Mouse (Mus musculus): ENCODE data around the gene Kcnk5.

Kcnk5 gene

GRCm38 (mm10) chr14:20165413-20165812 lies 16.2 kb downstream of the Kcnk5 start:
- DNase-seq (ENCODE audit: low spot score) = no peak

DNA sequence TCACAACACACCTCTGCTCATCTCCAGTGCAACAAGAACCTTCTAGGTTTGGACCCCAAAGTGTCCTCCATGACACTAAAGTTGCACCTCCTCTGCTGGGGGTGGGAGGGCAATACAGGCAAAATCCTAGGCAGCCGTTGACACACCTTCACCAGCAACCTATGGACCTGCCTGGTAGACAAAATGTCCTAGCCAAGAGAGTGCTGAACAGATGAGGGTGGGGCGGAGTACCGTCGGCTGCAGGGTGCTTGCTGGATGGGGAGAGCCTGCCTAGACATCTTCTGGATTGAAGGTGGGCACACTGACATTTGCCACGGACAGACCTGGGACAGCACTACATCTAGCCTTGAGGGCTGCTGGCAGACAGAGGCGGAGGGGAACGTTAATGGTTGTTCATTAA lies 17.2 kb downstream of the Kcnk5 start:
- DNase-seq (ENCODE audit: low spot score) = no peak

DNA sequence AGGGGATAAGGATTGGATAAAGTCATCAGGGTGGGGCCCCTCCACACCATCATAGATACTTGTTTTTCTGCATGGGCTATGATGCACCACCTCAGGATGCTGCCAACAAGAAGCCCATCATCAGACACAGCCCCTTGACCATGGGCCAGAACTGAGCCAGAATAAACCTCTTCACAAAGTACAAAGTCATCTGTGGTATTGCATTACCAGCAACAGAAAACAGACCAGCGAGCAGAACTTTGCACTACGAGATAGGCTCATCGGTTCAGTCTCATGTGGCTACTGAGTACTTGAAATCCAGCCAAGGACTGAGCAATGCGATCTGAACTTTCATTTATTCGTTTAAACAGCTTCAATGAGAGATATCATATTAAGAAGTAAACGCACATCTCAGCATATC lies 18.9 kb downstream of the Kcnk5 start:
- no peak for DNase-seq (ENCODE audit: low spot score)

DNA sequence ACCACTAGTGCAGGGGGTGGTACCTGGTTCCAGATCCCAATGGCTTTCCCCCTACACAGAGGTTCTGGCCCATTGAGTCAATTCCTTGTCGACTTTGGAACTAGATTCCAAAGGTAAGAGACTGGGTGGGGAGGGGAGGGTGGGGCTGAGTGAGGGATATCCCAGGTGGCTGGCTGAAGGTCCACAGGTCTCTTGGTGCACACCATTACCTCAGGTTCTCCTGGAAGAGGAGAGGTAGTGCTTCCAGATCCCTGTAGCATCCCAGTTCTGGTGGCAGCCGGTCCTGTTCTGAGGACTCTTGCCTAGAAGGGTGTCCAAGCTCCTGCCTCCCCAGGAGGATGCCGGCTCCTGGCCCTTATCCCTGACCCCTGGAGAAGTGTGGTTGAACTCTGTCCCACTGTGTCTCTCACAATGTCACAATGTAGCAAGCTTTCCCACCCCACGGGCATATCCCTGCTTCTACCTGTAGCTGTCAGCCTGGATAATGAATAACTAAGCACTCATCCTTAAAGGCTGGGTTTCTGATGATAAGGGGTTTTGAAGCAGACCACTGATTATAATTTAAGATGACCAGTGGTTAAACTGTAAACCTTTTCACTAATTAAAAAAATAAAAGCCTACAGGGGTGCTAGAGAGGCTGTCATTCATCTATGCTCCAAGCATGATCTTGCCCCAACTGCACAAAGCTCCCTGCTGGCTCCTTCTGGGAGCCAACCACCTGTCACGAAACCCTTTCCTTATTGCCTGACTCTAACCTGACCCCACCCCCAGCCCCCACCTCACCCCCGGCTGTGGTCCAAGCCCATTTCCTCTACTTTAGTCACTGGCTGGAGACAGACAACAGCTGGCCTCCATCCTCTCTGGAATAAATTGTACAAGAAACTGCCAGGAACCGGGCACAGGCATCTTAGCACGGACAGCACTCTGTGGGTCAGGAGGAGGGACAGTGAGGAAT lies 22.6 kb downstream of the Kcnk5 start:
- DNase-seq (ENCODE audit: low spot score) = no peak

DNA sequence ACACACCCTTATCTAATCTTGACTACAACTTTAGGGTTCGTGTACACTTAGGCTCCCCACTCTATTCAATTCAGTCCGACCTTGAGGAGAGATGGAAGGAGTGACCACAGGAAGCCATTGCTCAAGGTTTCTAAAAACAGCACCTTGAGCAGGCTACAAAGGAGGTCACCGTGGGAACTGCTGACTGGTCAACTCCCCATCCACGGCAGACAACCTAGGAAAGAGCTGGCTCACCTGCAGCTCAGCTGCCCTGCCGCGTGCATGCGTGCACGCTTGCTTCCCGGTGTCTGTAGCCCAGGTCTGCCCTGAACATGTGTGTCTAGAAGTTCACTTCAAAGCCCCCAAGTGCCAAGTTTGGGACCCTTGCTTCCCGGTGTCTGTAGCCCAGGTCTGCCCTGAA lies 24.0 kb downstream of the Kcnk5 start:
- no peak for DNase-seq (ENCODE audit: low spot score)

- DNase-seq (ENCODE audit: low spot score) = no peak
Measured at GRCm38 (mm10) chr14:20155718-20156117, 25.9 kb downstream of the Kcnk5 start.

GRCm38 (mm10) chr14:20154937-20155336 lies 26.7 kb downstream of the Kcnk5 start:
- DNase-seq (ENCODE audit: low spot score) = no peak

DNA sequence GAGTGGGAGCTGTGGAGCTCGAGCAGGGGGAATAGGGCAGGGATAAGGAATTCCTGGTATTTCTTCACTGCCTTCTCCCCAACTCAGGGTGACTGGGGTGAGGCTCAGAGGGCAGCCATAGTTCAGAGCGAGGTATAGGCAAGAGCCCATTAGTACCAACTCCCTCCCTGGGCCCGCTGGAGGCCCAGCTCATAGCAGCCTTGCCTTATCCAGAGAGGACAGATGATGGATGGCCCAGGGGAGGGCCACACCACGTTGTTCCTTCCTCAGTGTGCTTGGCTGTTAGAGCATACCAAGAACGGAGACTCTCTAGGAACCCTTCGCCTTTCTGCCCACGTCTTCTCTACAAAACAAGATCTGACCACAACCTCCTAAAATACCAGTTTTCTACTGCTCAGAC lies 27.4 kb downstream of the Kcnk5 start:
- no peak for DNase-seq (ENCODE audit: low spot score)

- DNase-seq (ENCODE audit: low spot score) = no peak
Measured at GRCm38 (mm10) chr14:20149127-20150080, 32.2 kb downstream of the Kcnk5 start.

DNA sequence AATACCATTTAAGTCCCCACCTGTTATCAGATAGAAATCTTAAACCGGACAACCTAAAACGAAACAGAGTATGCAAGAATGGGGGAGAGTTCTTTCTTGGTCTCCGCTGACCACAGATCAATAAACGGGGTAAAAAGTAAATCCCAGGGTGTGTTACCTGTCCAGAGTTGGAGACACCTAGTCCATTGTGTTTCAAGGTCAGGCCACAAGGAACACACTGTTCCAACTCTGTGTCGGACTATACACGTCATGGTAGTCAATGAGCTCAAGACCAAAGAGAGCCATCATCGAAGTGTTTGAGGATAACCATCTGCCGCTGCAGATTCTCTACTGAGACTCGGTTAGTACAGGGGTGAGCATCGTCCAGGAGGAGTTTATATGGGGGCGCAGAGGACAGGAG lies 33.1 kb downstream of the Kcnk5 start:
- DNase-seq (ENCODE audit: low spot score) = no peak

DNA sequence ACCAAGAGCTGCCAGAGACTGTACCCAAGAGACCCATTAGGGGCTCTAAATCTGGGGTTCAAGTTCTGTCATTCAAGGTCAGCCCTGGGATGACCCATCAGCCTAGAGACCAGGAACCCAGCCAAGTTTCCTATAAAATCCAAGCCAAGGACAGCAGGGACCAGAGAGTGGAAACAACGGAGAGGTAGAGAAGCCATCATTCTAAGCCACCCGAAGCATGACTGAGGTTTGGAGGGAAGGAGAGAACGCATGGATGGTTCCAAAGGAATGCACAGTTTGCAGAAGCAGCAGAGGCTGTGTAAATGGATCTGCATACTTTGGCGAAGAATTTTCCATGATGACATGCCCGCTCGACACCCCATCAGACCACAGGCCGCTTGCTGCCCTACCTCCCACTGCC lies 33.8 kb downstream of the Kcnk5 start:
- no peak for DNase-seq (ENCODE audit: low spot score)

DNA sequence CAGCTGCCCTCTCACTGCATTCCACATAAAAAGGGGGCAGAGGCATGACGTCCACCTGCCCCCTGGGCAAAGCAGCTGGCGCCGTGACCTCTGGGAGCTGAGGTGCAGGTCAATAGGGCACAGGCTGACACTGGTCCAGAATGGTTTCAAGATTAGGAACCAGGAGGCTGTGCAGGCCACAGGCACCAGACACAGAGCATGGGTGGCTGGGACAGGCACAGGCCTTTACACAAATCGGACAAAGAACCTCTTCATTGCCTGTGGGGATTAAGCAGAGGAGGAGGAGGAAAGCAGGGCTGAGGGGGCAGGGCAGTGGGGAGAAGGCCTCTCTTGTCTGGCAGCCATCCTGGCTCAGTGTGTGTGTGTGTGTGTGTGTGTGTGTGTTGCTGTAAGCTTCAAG lies 37.5 kb downstream of the Kcnk5 start:
- DNase-seq (ENCODE audit: low spot score) = no peak

DNA sequence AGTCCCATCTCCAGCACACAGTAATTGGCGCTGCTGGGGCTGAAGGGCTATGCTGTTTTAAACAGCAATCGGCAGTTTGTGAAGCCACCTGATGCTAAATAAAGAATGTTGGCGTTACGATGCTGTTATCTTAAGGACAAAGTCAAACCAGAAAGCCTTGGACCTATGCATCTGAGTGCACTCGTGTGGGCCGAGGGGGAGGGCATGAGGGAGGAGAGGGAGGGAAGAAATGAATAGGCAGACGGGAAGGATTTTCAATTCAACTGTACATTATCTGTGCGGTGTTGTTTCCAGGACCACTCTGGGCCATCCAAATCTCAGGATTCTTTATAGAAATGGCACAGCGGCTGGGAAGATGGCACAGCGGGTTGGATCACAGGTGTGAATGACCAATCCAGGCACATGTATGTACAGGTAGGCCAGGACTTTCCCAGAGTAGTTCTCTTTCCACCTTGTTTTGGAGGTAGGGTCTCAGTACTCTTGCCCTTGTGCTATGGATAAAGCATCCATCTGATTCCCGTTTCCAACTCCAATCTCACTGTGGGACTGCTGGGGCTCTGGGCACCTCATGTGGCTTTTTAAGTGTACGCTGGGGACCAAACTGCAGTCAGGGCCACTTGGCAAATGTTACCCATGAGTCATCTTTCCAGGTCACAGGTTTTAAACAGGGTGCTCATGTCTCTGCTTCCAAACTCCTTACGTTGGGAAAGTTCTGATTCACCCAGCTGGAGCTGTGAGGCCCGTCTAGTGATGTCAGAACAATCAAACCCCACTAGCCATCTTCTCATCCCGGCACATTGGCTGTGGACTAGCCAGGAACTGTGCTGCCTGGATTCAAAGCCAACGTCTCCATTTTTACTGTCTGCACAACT lies 42.9 kb downstream of the Kcnk5 start, which contains the start of gene Saysd1:
Saysd1 (minus strand) TSS at position 51 of the 872 bp plus-strand sequence.
- no peak for DNase-seq (ENCODE audit: low spot score)

- no peak for DNase-seq (ENCODE audit: low spot score)
Measured at GRCm38 (mm10) chr14:20134965-20135671, 46.5 kb downstream of the Kcnk5 start.

GRCm38 (mm10) chr14:20128162-20128561 lies 53.4 kb downstream of the Kcnk5 start:
- DNase-seq (ENCODE audit: low spot score) = no peak

DNA sequence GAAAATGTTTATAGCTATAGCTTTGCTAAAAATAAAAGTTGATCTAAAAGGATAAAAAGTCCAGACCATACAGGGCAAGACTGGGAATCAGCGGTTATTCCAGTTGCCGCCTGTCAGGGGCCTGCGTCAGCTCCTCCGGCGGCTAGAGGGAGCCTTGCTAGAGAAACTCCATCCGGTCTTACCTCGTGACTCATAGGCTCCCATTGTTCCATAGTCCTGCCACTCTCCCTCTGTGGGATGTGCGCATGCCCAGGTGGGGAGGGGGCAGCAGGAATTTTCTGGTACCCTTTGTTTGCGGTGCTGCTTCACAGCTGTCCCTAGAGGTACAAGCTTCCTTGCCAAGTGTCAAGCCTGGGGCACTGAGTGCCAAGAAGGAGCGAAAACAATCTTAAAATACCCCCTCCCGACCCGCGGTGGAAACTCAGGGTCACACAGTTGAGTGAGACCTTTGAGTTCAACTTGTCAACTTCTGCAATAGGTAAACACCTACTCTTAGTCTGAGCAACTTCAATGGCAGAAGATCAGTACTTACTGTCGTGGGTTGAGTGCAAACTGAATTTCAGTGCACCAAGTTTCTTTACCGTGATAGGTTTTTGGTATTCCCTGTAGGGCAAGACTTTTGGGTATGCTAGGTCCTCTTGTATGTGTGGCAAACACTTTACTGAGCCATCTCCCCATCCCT lies 54.1 kb downstream of the Kcnk5 start:
- no peak for DNase-seq (ENCODE audit: low spot score)

DNA sequence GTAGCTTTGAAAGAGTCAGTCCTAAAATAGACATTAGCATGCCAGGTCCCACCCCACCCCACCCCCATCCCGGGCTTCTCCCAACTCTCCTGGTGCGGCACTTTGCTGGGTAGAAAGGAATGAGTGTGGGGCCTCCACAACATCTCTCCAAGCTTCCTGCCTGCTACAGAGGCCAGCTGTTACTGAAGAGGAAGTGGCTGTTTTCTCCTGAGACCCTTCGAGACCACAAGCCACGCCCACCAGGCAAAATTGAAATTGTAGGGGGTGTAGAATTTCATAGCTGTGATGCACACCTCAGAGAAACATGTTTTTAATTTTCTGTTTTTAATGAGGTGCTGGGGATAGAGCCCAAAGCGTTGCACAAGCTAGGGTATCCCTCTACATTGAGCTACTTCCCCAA lies 60.7 kb downstream of the Kcnk5 start:
- DNase-seq (ENCODE audit: low spot score) = no peak

GRCm38 (mm10) chr14:20120012-20120411 lies 61.6 kb downstream of the Kcnk5 start:
- no peak for DNase-seq (ENCODE audit: low spot score)

GRCm38 (mm10) chr14:20116149-20116605 lies 65.4 kb downstream of the Kcnk5 start:
- DNase-seq (ENCODE audit: low spot score) = no peak

DNA sequence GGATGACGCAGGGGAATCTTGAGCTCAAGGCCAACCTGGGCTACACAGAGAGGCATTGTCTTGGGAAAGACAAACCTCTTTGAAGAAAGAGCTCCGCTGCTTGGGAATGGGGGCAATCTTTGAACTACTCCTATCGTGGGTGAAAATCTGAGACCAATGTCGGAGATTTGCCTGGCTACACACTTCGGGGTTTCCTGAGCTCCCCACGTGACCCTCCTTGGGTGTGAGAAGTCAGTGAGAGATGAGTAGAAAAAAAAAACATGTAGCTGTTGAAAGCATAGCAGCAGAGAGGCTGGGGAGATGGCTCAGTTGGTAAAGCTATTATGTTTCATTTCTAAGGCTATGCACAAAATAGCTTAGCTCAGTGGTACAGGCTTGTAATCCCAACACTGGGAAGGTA lies 66.7 kb downstream of the Kcnk5 start:
- DNase-seq (ENCODE audit: low spot score) = no peak

Data from urinary bladder, postnatal 25 days (tissue).